Mouse (Mus musculus): ENCODE measurements around the gene Olfr972.
"Not testable (repeated sequence)": the region's sequence is repeated elsewhere in the genome, so short reads cannot be mapped to it uniquely, and the experiment has no call there.

The Olfr972 gene

DNA sequence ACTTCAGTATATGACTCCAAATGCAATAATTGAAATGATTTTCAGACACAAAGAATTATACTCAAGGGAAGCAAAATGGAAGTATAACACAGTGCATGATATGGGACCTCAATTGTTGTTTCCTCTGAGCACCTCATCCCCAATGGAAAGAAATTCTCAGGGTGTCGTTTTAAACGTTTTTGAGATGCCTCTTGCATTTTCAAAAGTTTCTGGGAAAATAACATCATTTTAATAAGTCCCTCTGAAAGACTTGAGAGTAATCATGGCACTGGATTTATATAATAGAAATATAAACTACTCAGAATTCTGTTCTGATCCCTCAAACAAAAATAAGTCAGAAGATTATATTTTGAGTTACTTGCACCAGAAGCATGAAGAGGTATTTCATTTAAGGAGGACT, at the start of gene Olfr972:
TSS of gene Olfr972 (plus strand) at position 301 of the 400 bp plus-strand sequence.
- no peak for DNase-seq (ENCODE audit: low read depth, low spot score)

DNA sequence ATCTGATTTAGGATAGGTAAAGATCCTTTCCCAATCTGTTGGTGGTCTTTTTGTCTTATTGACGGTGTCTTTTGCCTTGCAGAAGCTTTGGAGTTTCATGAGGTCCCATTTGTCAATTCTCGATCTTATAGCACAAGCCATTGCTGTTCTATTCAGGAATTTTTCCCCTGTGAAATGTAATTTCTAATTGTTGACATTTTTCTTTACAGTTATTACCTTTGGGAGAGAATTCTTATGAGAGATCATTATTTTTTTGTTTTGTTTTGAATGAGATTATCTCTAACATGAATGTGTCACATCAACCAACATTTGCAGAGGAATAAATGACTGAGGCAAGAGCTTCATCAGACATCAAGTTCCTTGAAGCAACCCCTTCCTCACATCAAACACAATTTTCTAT, 29.6 kb upstream of the Olfr972 start, which contains the start of gene Olfr971:
TSS of gene Olfr971 (plus strand) at position 301 of the 400 bp plus-strand sequence.
- DNase-seq (ENCODE audit: low read depth, low spot score) = not testable (repeated sequence)

DNA sequence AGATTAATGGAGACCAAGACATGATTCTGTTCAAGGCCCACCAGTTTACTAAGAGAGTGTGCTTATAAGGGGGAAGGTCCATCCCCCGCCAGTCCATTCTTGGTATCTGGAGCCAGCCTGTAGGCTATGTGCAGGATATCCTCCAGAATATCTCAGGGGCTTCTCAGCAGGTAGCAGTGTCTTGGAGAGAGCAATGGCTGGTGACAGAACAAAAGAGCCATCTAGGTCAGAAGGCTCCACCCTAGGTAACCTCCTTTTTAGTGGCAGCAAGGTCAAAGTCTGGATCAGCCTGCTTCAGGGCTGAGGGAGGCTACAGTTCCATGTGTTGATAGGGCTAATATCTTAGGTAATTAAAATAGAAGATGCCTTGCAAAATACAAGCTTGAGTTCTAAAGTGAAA, 5.8 kb downstream of the Olfr972 start:
- peak; percentile 55 for DNase-seq (ENCODE audit: low read depth, low spot score)

DNA sequence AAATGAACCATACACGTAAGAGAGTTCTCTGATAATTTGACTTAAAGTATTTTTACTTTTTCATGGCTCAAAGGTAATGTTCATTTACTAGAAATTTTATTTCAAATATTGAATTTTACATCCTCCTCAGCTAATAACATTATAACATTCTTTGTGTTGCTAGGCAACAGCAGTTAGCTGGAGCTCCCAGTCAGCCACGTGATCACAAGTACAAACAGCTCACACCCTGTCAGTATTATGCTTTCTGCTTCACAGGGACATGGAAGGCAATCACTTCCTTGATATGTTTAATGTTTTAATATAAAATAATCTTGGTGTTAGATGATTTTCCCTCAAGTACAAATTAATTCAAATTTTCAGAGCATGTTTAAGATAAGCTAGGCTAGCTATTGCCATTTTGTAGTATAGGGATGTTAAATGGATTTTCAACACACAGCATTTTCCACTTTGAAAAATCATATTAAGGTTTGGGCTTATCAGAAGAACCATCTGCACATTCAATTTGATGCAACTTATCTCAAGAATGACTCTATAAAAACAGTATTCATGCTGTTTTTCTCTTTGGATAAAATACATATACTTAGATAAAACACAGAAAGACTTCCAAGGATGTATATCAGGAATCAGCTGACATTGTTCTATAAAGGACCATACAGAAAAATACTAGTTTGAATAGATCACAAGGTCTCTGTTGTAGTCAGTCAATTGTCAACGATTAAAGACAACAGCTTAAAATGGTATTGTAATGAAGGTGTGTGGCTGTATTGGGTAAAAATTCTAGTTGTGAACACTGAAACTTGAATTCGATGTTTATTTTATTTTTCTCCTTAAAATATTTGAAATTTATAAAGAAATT, 11.5 kb downstream of the Olfr972 start:
- DNase-seq (ENCODE audit: low read depth, low spot score) = not testable (repeated sequence)

DNA sequence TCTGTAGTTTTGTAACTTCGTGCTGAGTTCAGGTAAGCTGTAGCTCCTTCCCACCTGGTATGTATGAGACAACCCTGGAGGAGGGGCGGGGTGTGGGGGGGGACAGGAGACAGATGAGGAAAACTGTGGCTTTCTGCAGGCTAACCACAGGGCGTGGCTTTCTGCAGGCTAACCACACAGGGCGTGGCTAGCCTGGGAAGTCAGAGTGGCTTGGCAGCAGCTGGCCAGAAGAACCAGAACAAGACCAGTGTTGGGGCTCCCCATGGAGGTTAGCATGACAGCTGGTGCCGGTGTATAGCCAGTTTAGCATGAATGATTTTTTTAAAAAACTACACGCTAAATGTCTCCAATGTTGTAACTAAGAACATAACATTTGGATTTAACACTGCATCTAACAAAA, 38.9 kb downstream of the Olfr972 start:
- DNase-seq (ENCODE audit: low read depth, low spot score) = no peak

DNA sequence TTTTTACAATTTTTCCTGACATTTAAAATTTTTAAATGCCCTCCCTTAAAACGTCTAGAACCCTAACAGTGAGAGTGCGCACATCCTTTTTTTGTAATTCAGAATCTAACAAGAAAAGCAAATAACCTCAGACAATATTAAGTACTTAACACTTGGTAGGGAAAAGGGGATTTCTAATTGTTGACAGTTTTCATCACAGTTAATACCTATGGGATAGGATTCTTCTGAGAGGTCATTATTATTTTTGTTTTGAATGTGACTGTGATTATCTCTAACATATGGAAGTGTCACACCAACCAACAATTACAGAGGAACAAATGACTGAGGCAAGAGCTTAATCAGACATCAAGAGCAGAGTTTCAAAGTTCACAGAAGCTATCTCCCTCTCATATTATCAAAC, 40.8 kb downstream of the Olfr972 start, which contains the start of gene Olfr229:
TSS of gene Olfr229 (plus strand) at position 301 of the 400 bp plus-strand sequence.
- no peak for DNase-seq (ENCODE audit: low read depth, low spot score)

DNA sequence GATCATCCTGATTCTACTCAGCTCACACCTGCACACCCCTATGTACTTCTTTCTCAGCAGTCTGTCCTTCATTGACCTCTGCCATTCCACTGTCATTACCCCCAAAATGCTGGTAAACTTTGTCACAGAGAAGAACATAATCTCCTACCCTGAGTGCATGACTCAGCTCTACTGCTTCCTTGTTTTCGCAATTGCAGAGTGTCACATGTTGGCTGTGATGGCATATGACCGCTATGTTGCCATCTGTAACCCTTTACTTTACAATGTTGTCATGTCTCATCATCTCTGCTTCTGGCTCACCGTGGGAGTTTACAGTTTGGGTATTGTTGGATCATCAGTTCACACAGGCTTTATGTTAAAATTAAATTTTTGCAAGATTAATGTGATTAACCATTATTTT, 43.7 kb downstream of the Olfr972 start:
- DNase-seq (ENCODE audit: low read depth, low spot score) = no peak

All from ZHBTc4 (cell line).